Mouse (Mus musculus) lung, adult 2 months (tissue): ENCODE data around the gene Grik3.

Source experiments
- CTCF ChIP-seq: fragments of 200-500 bp; IDR thresholded peaks from 2 replicates; pipeline ENCODE4 v1.5.1; 2011; ENCODE audit warnings: mild to moderate bottlenecking, low read length, control low read depth; ENCODE audit not compliant: insufficient read depth
- POLR2A ChIP-seq: fragments of 200-500 bp; IDR thresholded peaks from 2 replicates; pipeline ENCODE4 v1.6.1; 2011; ENCODE audit warnings: low read depth, mild to moderate bottlenecking, control low read depth, low read length, borderline replicate concordance; ENCODE audit errors: extremely low read depth

DNA sequence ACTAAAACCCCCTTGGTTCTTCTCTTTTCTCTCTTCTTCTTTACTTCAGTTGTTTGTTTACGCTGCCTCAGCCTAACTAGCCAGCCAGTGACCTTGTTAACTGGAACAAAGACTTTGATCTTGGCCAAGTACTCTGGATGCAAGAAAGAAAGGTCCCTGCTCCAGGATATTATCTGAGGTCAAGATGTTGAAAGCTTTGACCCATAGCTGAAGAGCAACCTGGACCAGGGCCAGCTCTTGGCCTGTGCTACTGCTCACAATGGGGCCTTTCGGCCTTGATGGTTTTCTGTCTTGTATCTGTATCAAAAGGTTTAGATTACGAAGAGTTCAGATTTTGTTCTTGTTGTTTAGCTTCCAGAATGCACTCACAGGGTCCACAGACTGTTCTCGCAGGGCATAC lies 48.7 kb upstream of the Grik3 start:
- TF ChIP-seq CTCF (no peak), POLR2A (no peak)
